ENCODE assay signal across 25 mouse cellular contexts in the genomic region with DNA sequence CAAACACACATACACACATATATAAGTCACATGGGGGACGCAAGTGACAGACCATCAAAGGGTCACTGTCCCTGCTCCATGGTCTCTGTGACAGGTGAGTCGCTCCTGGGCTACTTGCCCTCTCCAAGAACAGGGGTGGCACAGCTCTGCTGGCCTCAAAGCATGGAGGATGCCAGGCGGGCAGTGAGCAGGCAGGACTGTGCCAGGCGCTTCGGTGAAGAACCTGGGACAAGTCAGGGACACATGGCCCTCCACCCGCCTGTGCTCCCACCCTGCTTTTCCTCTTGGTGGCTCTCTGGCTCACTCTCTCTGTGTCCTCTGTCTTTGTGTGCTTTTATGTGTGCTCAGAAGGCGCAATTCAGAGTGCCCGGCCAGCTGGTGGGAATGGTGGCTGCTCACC. TPM values are rescaled to one million over a fixed set of nuclear protein-coding genes. Genes with fewer than 3 reads are reported as not detected.
"Had no signal": no experiment of that assay in that cellular context is flagged by ENCODE, and none has a peak within 500 bp of the region (broad histone marks: within the 10 kb centered on the region; RNA-seq: fewer than 3 reads in every experiment).

No protein-coding gene starts in this region.

- H3K27ac ChIP-seq: kidney, embryonic 15.5 days; limb, embryonic 12.5 days; limb, embryonic 15.5 days; liver, embryonic 14.5 days; macrophage; midbrain, embryonic 10.5 days; midbrain, embryonic 13.5 days; stomach, postnatal 0 days had no signal

- H3K4me3 ChIP-seq: kidney, embryonic 15.5 days; limb, embryonic 12.5 days; limb, embryonic 15.5 days; midbrain, embryonic 10.5 days; midbrain, embryonic 13.5 days; myocyte had no signal

- DNase-seq: kidney, adult 11 months; kidney, adult 8-10 months; kidney, postnatal 10 days; kidney, postnatal 36 days; liver, postnatal 0 days; lung, embryonic 14.5 days; right cerebral cortex, postnatal 14 days; right cerebral cortex, postnatal 4 days; thymus, adult 2 months; thymus, postnatal 14 days; thymus, postnatal 4 days had no signal

- H3K4me2 ChIP-seq: kidney, embryonic 15.5 days; limb, embryonic 12.5 days; limb, embryonic 15.5 days; liver, embryonic 11.5 days; lung, embryonic 14.5 days; midbrain, embryonic 13.5 days had no signal

- ATAC-seq: liver, postnatal 0 days; lung, postnatal 0 days; midbrain, embryonic 13.5 days; midbrain, embryonic 16.5 days had no signal

- H3K9me3 ChIP-seq: kidney, embryonic 15.5 days; limb, embryonic 12.5 days; limb, embryonic 15.5 days; megakaryocyte, embryonic 14.5 days; midbrain, embryonic 10.5 days; midbrain, embryonic 13.5 days had no signal

- H3K36me3 ChIP-seq: kidney, embryonic 15.5 days; limb, embryonic 12.5 days; limb, embryonic 15.5 days; midbrain, embryonic 10.5 days; midbrain, embryonic 13.5 days had no signal

- H3K9ac ChIP-seq: kidney, embryonic 15.5 days; limb, embryonic 12.5 days; limb, embryonic 15.5 days; liver, embryonic 14.5 days; liver, postnatal 0 days; lung, embryonic 14.5 days; midbrain, embryonic 13.5 days had no signal

RNA-seq across cellular contexts. Expression of a gene that starts 5.4 kb away (rescaled TPM):
- total RNA-seq: monocyte, adult 5-6 weeks had no signal
